Mouse (Mus musculus) ovary, postnatal 14 days (tissue): ENCODE measurements around the gene Wasf3.
"Not testable (repeated sequence)": the region's sequence is repeated elsewhere in the genome, so short reads cannot be mapped to it uniquely, and the experiment has no call there.

Experiments
- DNase-seq: peaks from one replicate; pipeline ENCODE4 v3.0.0; 2022; ENCODE audit warnings: low spot score

Gene Wasf3

DNA sequence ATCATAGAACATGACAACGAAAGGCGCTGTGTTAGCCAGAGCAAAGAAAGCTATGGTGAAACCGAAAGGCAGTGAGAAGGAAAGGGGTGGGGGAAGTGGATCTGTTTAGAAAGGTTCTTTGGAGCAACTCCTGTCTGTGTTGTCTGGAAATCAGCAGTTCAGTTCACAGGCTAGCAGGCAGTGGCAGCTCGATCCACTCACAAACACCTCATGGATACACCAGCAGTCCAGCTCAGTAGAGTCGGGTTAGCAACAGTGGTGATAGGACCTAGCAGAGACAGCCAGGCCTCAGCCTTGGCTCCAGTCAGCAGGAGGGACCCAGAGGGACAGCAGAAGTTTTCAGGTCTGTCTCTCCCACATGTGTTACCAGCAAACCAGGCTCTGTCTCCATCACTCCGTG, 16.2 kb downstream of the Wasf3 start:
- not testable (repeated sequence) for DNase-seq

DNA sequence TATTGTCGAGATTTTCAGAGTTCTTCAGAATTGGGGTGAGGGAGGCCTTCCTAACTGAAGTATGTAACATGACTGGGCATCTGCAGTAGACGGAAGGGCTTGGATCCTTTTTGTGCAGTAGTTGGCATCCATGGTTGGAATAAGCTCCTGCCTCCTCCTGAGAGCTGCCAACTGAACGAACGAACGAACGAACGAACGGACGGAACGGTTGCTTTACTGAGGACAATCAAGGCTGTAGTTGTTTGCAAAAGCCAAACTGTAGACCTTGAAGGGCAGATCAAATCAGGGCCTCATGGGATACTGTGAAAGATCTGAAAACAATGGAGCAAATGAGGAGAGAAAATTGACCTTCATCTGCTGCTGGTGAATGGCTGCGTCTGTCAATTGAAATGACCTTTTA, 17.5 kb downstream of the Wasf3 start:
- no peak for DNase-seq

DNA sequence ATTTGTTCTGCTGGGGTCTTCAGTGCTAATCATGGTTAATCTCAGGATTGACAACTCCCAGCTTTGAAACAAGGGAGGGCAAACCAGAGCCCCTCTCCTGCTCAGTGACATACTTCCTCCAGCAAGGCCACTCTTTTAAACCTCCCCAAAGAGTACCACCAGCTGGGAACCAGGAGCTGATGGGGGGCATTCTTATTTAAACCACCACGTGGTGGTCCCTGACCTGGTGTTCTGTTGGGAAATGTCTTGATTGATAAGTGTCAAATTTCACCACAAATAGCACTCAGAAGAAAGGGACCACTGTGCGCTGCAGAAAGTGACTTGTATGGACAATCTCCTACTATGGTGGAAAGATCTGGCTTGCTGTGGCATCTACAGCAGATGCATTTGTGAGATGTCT, 19.1 kb downstream of the Wasf3 start:
- no peak for DNase-seq

DNA sequence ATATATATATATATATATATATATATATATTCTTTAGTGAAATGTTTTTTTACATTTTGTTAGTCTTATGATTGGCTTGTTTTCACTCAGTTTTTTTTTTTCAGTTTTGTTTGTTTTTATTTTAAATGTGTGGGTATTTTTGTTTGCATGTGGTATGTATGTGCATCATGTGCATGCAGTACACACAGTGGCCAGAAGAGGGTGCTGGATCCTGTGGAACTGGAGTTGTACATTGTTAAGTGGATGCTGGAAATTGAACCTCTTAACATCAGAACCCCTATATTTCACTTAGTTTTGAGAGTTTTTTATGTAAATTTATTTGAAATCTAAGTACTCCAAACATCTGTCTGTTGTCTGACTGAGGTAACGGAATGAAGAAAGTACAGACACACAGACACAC, 21.3 kb downstream of the Wasf3 start:
- no peak for DNase-seq

DNA sequence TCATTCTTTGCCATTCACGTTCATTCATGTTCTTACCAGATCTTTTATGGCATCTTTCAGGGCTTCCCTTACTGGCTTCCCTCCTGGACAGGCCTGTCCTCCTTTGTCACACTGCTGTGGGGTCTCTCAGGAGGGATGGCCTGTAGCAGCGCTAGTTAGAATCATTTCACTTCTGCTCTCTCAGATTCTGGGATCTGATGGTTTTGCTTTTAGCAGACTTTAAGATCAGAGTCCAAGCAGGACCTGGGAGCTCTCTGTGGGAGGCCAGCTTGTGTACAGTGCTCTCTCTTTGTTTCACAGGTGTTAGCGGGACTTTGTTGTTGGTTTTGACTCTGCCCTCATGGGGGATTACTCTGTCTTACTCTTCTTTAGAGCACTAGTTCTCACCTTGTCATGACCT, 23.0 kb downstream of the Wasf3 start:
- no peak for DNase-seq

DNA sequence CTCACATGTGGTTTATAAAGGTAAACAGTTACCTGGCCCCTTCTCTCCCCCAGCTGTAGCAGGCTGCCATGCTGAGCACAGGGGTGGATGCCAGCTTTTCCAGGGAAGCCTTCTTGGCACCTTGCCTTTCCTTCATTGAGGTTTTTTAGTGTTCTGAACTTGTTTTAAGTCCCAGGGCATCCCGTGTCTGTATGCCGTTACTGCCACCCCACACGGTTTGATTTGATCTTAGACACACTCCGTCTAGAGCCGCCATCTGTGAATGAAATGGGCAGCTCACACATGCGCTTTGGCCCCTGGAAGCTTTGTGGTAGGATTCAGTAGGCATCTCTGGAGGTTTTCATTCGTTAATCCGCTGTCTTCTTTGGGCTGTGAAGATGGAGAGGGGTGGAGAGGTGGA, 23.8 kb downstream of the Wasf3 start:
- DNase-seq, result no peak

DNA sequence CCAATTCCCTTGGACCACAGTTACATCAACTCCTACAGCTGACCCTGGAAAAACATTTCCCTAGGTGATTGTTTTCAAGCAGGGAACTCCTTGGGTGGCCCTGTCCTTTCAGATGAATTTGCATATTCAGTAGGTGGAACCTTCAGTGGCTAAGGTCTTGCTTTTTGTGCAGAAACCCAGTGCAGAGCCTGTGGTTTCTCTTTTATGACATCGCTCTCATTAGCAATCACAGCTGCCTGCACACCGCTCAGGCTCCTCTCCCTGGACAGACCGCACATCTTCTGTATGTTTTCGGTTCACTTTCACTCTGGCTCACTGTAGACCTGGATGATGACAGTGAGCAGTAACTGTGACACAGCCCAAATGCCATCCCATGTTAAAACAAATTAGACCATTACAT, 26.0 kb downstream of the Wasf3 start:
- DNase-seq, result no peak

DNA sequence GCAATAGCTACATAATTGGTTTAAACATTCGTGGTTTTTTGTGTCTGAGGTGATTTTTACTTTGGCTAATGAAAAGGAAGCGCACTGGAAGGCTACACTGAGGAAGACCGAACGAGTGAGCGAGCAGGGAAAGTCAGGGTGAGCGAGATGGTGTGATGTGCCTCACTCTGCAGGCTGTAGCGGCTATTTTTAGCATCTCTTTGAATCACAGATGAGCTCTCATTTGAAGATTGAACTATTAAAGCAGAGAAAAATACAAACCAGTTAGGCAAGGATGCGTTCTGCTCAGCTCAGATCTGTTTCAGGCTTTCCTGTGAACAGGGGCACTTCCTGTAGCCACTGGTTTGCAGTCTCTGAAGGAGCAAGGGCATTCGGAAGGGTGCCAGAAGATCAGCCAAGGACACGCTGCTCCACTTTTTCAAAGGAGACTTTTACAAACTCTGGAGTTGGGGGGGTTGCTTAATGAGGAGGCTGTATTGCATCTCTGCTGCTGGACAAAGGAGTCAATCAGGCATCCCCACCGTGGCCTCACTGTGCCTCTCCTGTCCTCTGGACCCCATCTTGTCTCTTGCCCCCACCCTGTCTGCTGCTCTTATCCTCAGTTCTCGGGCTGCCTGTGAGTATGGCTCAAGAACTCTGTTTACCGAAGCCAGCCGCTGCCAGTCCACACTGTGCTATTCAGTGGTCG, 28.1 kb downstream of the Wasf3 start:
- peak; percentile 15 for DNase-seq

DNA sequence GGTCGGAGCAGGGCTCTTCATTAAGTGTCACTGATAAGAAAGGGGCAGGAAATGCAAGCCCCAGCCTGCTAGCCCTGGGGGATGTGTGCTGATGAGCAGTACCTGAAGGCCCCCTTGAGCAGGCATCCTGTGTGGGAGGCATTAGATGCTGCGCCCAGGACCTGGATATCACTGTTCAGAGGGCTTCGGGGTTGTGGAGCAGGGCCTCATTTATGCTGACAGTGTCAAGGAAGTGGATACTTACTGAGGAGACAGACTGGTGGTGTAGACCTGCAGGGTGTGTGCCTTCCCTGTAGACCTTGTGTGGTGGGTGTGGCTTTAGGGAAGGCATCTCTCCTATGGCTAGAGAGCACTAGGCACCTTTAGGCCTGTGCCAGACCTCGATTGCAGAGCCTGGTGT, 29.8 kb downstream of the Wasf3 start:
- DNase-seq, result no peak

DNA sequence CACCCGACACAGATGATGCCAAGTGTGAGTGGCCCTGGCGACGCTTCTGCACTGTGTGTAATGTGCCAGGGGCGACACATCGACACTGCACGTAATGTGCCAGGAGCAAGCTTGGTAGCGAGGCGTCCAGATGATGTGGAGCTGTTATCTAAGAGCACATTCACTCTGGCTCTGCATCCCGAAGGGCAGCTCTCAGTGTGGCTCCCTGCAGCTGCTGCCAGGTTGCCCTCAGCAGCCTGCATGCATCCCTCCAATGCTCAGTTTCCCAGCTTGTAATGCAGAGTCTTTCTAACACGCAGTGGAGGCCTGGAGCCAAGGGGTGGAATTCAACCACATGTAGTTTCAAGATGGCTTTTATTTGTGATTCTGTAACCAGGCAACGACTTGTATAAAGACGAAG, 30.4 kb downstream of the Wasf3 start:
- DNase-seq, result no peak

DNA sequence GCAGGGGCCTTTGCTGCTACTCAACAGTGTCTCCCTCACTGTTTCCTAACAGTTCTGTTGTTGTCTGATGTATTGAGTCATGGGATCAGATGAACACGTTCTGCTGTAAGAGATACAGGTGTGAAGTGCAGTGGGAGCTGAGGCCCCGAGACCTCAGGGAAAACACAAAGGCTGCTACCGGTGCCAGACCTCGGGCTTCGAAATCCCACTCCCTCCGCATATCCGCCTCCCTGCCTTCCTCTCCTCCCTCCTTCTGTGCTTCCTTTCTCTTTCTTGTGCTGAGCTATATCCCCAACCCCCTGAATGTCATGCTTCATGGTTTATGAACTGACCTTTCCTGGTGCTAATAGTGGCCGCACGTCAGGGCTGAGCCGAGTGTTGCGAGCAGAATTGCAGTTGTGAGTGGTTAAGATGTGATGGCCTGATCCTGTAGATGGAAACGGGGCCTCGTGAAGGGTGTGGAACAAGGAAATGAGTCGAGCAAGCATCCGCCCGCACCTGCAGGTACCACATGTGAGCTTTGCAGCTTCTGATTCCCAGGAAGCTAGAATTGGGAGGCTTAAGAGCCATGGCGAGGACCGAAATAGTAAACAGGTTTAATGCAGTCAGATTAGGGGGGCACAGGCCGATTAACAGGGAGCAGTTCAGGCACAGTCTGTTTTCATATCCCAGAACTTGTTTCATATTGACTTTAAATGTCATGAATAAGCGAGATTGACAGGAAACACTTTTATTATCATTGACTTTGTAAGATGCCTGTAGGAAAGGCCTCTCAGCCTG, 31.7 kb downstream of the Wasf3 start:
- no peak for DNase-seq

DNA sequence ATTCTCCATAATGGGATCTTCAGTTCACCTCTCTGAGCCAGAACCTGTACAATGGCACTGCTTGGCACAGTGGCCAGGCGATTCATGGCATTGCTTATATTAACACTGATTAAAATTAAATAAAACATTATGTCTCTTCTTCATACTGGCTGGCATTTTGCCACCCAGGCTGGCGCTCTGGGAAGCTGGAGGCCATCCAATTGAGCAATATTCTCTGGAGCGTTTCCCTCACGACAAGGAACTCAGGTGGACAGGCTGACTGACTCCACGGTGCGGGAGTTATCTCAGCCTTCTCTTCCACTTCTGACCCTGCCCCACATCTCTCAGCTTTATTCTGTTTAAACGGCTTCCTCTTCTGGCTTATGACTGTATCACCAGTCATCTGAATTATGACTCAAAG, 33.3 kb downstream of the Wasf3 start:
- DNase-seq, result no peak

DNA sequence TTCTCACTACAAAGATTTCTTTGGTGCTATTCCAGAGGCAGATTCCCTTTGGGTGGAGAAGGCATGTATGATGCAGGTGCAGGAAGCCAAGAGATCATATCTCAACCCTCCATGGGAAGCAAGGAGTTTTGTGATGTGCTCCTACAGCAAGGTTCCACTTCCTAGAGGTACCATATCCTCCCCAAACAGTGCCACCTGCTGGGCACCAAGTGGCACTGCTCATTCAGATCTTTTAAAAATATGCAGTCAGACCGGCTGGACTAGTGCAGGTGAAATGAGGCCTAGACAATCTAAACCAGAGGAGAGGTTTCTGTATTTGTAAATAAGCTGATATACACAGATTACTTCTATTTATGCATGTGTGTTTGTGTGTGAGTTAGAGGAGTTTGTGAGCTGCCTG, 35.3 kb downstream of the Wasf3 start:
- peak; percentile 21 for DNase-seq

DNA sequence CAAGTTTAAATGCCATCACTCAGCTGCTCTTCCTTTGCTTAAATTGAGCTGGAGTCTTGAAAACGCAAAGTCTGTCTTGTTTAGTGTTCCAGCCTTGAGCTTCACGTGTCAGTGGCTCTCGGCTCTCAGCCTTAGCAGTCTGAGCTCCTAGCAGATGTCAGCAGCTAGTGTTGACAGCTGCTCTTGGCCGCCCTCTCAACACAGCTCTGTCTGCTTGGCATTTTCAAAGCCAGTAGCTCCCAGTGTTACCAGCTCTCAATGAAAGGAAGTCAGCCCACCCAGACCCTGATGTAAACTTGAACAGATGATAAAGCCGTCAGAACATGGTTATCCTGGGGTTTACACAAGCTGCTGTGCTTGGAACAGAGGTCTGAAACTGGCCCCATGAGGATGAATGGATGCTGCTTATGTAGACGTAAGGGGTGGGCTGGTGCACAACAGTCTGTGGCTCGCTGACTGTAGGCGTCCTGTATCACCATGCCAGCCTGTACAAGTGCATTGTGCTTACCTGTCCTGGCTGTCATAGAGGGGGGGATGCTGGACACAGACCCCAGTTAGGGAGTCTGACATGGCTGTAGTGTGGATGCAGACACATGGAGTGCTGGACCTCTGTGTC, 40.0 kb downstream of the Wasf3 start:
- DNase-seq, result no peak

DNA sequence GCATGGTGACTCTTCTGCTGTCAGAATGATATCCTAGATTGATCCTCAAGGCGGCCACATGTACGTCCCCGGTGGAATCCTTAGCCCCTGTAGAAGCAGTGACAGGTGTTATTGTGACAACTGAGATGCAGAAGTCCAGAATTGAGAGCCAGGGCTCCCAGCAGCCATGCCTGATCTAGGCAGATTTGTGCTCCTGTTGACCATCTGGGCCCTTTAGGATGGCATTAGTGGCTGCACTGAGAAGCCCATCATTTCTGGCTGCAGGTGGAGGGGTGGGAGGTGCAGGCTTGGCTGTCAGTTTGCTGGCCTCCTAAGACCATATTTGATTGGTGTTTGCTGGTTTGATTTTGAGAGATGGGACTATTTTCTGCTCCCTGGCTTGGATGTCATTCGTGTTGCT, 40.9 kb downstream of the Wasf3 start:
- no peak for DNase-seq

DNA sequence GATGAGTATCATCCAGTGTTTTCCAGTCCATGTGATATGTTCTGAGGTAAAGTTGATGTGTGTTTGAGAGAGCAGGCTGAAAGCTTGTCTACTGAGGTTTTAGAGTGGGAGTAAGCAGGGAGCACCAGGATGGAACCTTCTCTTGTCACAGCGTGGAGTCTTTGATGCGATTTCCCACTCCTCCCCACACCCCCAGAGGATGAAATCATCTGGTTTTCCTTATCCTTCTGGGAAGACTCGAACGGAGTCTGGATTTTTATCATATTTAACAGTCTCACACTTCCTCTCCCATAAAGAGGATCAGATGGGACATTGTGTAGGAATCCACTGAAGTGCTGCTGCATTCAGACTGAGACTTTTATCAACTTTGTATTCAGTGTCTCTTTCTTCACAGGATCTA, 43.3 kb downstream of the Wasf3 start:
- no peak for DNase-seq

DNA sequence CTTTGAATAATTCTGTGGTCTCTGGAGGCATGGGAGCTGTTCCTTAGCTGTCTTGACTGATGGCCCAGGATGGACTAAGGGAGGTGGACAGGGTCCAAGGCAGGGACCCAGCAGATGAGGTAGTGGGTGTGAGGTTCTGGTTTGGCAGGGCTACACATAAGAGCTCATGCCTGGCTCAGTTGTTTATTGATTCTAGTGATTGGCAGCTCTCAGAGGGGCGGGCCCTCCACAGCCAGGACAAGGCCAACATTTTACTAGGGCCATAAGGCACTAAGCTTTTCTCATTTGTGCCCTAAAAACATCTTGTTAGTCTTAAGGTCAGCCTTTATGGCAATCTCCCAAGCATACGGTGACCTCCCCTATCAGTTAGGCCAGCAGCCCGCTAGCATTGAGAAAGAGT, 47.0 kb downstream of the Wasf3 start:
- no peak for DNase-seq

DNA sequence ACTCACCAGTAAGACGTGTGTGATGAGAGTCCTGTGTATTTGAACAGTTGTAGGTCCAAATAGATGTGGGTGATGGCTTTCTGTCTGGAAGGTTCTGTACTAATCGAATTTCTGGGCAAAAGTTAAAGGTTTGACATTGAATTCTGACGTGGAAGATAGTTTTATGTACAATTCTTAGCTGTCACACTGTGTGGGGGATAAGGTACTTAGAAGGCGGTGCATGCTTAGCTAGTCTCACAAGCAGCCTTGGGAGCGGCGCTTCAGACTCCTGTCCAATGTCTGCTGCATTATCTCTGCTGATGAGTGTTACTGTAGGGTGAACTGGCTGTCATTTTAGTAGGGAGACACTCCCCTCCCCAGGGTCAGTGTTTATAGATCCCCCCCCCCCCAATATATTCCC, 47.7 kb downstream of the Wasf3 start:
- DNase-seq, result no peak

DNA sequence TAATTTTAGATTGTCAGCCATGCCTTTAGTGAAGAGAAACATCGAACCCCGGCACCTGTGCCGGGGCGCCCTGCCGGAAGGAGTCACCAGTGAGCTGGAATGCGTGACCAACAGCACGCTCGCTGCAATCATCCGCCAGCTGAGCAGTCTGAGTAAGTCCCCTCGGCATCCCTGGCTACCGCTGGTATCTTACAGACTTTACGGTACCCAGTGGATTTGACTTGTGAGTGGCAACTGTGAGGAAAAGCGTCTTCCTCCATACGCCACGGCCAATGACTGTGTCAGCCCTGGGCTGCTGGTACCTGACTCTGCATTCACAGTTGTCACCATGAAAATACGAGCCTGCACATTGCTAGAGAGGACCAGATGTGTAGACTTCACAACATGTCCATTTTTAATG, 50.5 kb downstream of the Wasf3 start:
- DNase-seq, result no peak

DNA sequence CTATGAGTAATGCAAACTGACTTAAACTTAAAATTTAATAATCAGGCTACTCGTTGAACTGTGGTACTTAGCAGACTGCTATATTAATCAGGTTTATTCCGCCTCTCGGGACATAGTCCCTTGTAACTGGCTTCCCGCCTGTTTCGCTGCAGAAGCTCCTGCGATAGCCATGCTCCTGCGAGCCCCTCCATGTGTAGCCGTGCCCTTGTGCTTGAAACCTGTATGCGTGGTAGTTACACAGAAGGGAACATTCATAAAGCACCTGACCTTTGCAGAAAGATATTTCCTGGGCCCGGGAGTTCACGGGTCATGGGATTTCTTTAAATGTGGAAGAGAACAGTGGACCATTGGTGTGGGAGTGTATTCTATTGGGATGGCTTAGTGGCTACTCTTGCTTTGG, 52.0 kb downstream of the Wasf3 start:
- no peak for DNase-seq

DNA sequence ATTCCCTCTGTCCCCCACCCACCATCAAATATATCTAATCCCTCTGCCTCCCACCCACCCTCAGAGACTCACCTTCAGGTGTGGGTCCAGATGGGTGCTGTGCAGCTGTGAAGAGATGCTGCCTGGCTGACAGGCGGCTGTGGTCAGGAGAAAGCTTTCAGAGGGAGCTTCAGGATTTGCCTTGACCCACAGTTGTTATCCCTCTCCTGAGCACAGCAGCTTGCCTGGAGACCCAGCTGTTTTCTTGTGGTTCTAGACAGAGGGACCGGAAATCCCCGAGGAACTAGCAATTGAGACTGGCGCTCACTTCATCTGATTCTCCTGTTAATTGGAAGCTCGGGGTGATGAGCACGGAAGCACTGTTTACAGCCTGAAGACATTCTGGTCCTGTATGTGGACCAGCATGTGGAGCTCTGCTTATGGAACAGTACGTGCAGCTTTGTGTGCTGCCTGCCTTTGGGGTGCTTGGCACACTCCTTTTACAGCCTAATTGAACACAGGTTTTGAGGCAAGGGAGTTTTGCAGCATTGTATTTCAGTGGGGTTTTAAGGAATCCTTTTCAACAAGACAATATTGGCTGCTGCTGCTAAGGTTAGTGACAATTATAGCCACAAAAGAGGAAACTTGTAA, 54.5 kb downstream of the Wasf3 start:
- no peak for DNase-seq

DNA sequence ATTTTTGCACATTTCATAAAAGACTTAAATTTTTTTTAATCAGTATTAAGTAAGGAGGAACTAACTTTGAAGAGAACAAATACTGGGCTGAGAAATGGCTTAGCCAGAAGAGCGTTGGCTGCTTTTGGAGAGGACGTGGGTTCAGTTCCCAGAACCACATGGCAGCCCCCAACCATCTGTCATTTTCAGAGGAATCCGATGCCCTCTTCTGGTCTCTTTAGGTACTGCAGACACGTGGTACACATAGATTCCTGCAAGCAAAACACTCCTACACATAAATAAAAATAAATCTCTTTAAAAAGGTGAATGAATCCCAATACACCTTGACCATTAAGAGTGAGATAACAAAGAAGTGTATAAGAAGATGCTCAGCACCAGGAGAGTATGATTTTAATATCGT, 55.5 kb downstream of the Wasf3 start:
- DNase-seq, result no peak

DNA sequence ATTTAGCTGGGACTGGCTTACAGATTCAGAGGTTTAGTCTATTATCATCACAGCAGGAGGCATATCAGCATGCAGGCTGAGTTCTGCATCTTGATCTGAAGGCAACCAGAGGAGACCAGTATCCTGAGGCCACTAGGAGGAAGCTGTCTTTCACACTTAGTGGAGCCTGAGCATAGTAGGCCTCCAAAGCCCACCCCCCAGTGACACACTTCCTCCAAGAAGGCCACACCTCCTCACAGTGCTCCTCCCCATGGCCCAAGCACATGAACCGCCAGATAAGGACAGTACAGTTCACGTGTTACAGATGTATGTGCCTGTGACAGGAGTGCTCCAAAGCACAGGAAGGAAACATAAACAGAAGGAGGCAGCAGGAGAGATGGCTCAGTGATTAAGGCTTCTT, 58.0 kb downstream of the Wasf3 start:
- no peak for DNase-seq
